Mouse (Mus musculus): ENCODE results near the gene Dhx33. TPM values are rescaled to one million over a fixed set of nuclear protein-coding genes. Genes with fewer than 3 reads are reported as not detected.

Gene Dhx33
- polyA plus RNA-seq (2014; fragmentation: Illumina TruSeq; extraction: RNeasy Lipid Tissue Mini Kit (QIAGEN cat#74804); ENCODE audit: low read depth, low replicate concordance), result 13.9 TPM

GRCm38 (mm10) chr11:71004316-71004773, at the start of gene Dhx33:
Gene Dhx33, minus strand, starts transcription at chr11:71004437.

GRCm38 (mm10) chr11:71033163-71033761, 29.0 kb upstream of the Dhx33 start, which contains the start of gene 6330403K07Rik:
Gene 6330403K07Rik, minus strand, starts transcription at chr11:71033513.

GRCm38 (mm10) chr11:71019201-71020068, 15.2 kb upstream of the Dhx33 start, which contains the start of the genes Mis12 and Derl2:
Gene Mis12, plus strand, starts transcription at chr11:71019611.
Gene Derl2, minus strand, starts transcription at chr11:71019841.

GRCm38 (mm10) chr11:70982557-70983228, 21.5 kb downstream of the Dhx33 start, which contains the start of gene C1qbp:
Gene C1qbp, minus strand, starts transcription at chr11:70983026.

GRCm38 (mm10) chr11:70969821-70970559, 34.2 kb downstream of the Dhx33 start, which contains the start of the genes Nup88 and Rpain:
Gene Nup88, minus strand, starts transcription at chr11:70969973.
Gene Rpain, plus strand, starts transcription at chr11:70970213.

Other genes with a start within 250 kb of the Dhx33 start
- 3.8 TPM for gene Zfp3, start 240.2 kb downstream of the Dhx33 start, polyA plus RNA-seq (2014; fragmentation: Illumina TruSeq; extraction: RNeasy Lipid Tissue Mini Kit (QIAGEN cat#74804); ENCODE audit: low read depth, low replicate concordance)
- gene Scimp, start 191.9 kb downstream of the Dhx33 start, polyA plus RNA-seq (2014; fragmentation: Illumina TruSeq; extraction: RNeasy Lipid Tissue Mini Kit (QIAGEN cat#74804); ENCODE audit: low read depth, low replicate concordance), result 2.0 TPM
- 39.1 TPM for gene Rabep1, start 159.7 kb downstream of the Dhx33 start, polyA plus RNA-seq (2014; fragmentation: Illumina TruSeq; extraction: RNeasy Lipid Tissue Mini Kit (QIAGEN cat#74804); ENCODE audit: low read depth, low replicate concordance)
- 148 TPM for gene Nup88, start 34.5 kb downstream of the Dhx33 start, polyA plus RNA-seq (2014; fragmentation: Illumina TruSeq; extraction: RNeasy Lipid Tissue Mini Kit (QIAGEN cat#74804); ENCODE audit: low read depth, low replicate concordance)
- 7.4 TPM for gene Rpain, start 34.2 kb downstream of the Dhx33 start, polyA plus RNA-seq (2014; fragmentation: Illumina TruSeq; extraction: RNeasy Lipid Tissue Mini Kit (QIAGEN cat#74804); ENCODE audit: low read depth, low replicate concordance)
- 113 TPM for gene C1qbp, start 21.4 kb downstream of the Dhx33 start, polyA plus RNA-seq (2014; fragmentation: Illumina TruSeq; extraction: RNeasy Lipid Tissue Mini Kit (QIAGEN cat#74804); ENCODE audit: low read depth, low replicate concordance)
- gene Mis12, start 15.2 kb upstream of the Dhx33 start, polyA plus RNA-seq (2014; fragmentation: Illumina TruSeq; extraction: RNeasy Lipid Tissue Mini Kit (QIAGEN cat#74804); ENCODE audit: low read depth, low replicate concordance), result 42.6 TPM
- 81.2 TPM for gene Derl2, start 15.4 kb upstream of the Dhx33 start, polyA plus RNA-seq (2014; fragmentation: Illumina TruSeq; extraction: RNeasy Lipid Tissue Mini Kit (QIAGEN cat#74804); ENCODE audit: low read depth, low replicate concordance)
- 4.3 TPM for gene 6330403K07Rik, start 29.1 kb upstream of the Dhx33 start, polyA plus RNA-seq (2014; fragmentation: Illumina TruSeq; extraction: RNeasy Lipid Tissue Mini Kit (QIAGEN cat#74804); ENCODE audit: low read depth, low replicate concordance)
- 0.25 TPM for gene Nlrp1a, start 140.3 kb upstream of the Dhx33 start, polyA plus RNA-seq (2014; fragmentation: Illumina TruSeq; extraction: RNeasy Lipid Tissue Mini Kit (QIAGEN cat#74804); ENCODE audit: low read depth, low replicate concordance)
- gene Nlrp1b, start 226.3 kb upstream of the Dhx33 start, polyA plus RNA-seq (2014; fragmentation: Illumina TruSeq; extraction: RNeasy Lipid Tissue Mini Kit (QIAGEN cat#74804); ENCODE audit: low read depth, low replicate concordance), result 15.7 TPM